23 mouse cellular contexts compared by ENCODE assay signal in genomic region chr9:50876287-50876686, GRCm38 (mm10). TPM values are rescaled to one million over a fixed set of nuclear protein-coding genes. Genes with fewer than 3 reads are reported as not detected.
DNase-seq lines count a peak whose midpoint lies in the region; ATAC-seq and TF ChIP-seq lines count a peak whose summit lies in the region.
"Had no signal": no experiment of that assay in that cellular context is flagged by ENCODE, and none has a peak within 500 bp of the region (broad histone marks: within the 10 kb centered on the region; RNA-seq: fewer than 3 reads in every experiment).

No protein-coding gene starts in this region.

- no peaks in the 10 kb centered on the region for H3K4me1 ChIP-seq in kidney, embryonic 15.5 days
- H3K4me1 ChIP-seq in stomach, embryonic 16.5 days (ENCODE audit: control insufficient read depth, insufficient read depth, low read length): 0 out of 2 replicates have a peak, but pooled peaks cover 4% of the 10 kb centered on the region
- H3K4me1 ChIP-seq in stomach, postnatal 0 days (replicated peaks; ENCODE audit: control insufficient read depth, insufficient read depth): no peaks in the 10 kb centered on the region
- no peaks in the 10 kb centered on the region for H3K4me1 ChIP-seq in lung, postnatal 0 days (ENCODE audit: insufficient read depth, low read depth, low read length)
- H3K4me1 ChIP-seq: forebrain, embryonic 13.5 days; hindbrain, embryonic 13.5 days; limb, embryonic 13.5 days; liver, embryonic 15.5 days; midbrain, embryonic 15.5 days; neural tube, embryonic 12.5 days; stomach, embryonic 15.5 days had no signal

- H3K9ac ChIP-seq in kidney, embryonic 15.5 days: no peak overlapping the region
- no peak overlapping the region for H3K9ac ChIP-seq in stomach, embryonic 16.5 days (ENCODE audit: low read length)
- H3K9ac ChIP-seq in stomach, postnatal 0 days (ENCODE audit: low read length): no peak overlapping the region
- H3K9ac ChIP-seq in lung, postnatal 0 days (replicated peaks; ENCODE audit: low read depth): no peak overlapping the region
- H3K9ac ChIP-seq: embryonic facial prominence, embryonic 13.5 days; forebrain, embryonic 13.5 days; hindbrain, embryonic 13.5 days; limb, embryonic 13.5 days; liver, embryonic 15.5 days; midbrain, embryonic 15.5 days; neural tube, embryonic 12.5 days; stomach, embryonic 15.5 days had no signal

- no peaks in the 10 kb centered on the region for H3K27me3 ChIP-seq in kidney, embryonic 15.5 days
- H3K27me3 ChIP-seq in stomach, embryonic 16.5 days (ENCODE audit: control insufficient read depth, insufficient read depth, low read length): no peaks in the 10 kb centered on the region
- H3K27me3 ChIP-seq in stomach, postnatal 0 days (ENCODE audit: control insufficient read depth, insufficient read depth, low read length): no peaks in the 10 kb centered on the region
- no peaks in the 10 kb centered on the region for H3K27me3 ChIP-seq in lung, postnatal 0 days (replicated peaks; ENCODE audit: insufficient read depth, low read length)
- H3K27me3 ChIP-seq: embryonic facial prominence, embryonic 13.5 days; forebrain, embryonic 13.5 days; hindbrain, embryonic 13.5 days; limb, embryonic 13.5 days; liver, embryonic 15.5 days; midbrain, embryonic 15.5 days; neural tube, embryonic 12.5 days; stomach, embryonic 15.5 days had no signal

- TF ChIP-seq CTCF in stomach, postnatal 0 days (IDR thresholded peaks at IDR 0.05; ENCODE audit: low read depth): no peak
- TF ChIP-seq CTCF in lung, postnatal 0 days (IDR thresholded peaks at IDR 0.05): no peak

- no peaks in the 10 kb centered on the region for H3K9me3 ChIP-seq in kidney, embryonic 15.5 days (replicated peaks)
- H3K9me3 ChIP-seq in stomach, embryonic 16.5 days (replicated peaks; ENCODE audit: control insufficient read depth, low read length): no peaks in the 10 kb centered on the region
- H3K9me3 ChIP-seq in stomach, postnatal 0 days (ENCODE audit: control insufficient read depth, low read length): no peaks in the 10 kb centered on the region
- H3K9me3 ChIP-seq in lung, postnatal 0 days (ENCODE audit: low read length): no peaks in the 10 kb centered on the region
- H3K9me3 ChIP-seq: embryonic facial prominence, embryonic 13.5 days; forebrain, embryonic 13.5 days; hindbrain, embryonic 13.5 days; limb, embryonic 13.5 days; liver, embryonic 15.5 days; midbrain, embryonic 15.5 days; neural tube, embryonic 12.5 days; stomach, embryonic 15.5 days had no signal

- H3K4me3 ChIP-seq in kidney, embryonic 15.5 days (replicated peaks): no peak overlapping the region
- H3K4me3 ChIP-seq in stomach, embryonic 16.5 days (replicated peaks; ENCODE audit: low read length): no peak overlapping the region
- H3K4me3 ChIP-seq in stomach, postnatal 0 days (ENCODE audit: low read depth, low read length): no peak overlapping the region
- H3K4me3 ChIP-seq in lung, postnatal 0 days (ENCODE audit: low read depth, low read length): no peak overlapping the region
- H3K4me3 ChIP-seq: embryonic facial prominence, embryonic 13.5 days; erythroblast, embryonic 14.5 days; forebrain, embryonic 13.5 days; gastrocnemius, adult 2 months; hindbrain, embryonic 13.5 days; limb, embryonic 13.5 days; liver, embryonic 15.5 days; midbrain, embryonic 15.5 days; neural tube, embryonic 12.5 days; stomach, embryonic 15.5 days had no signal

- peaks cover 87% of the 10 kb centered on the region for H3K36me3 ChIP-seq in kidney, embryonic 15.5 days
- peaks cover 42% of the 10 kb centered on the region for H3K36me3 ChIP-seq in stomach, embryonic 16.5 days (ENCODE audit: control insufficient read depth, insufficient read depth, low read length)
- H3K36me3 ChIP-seq in stomach, postnatal 0 days (ENCODE audit: control insufficient read depth, insufficient read depth, low read length): peaks cover 29% of the 10 kb centered on the region
- peaks cover 18% of the 10 kb centered on the region; the same call in 1 of the 2 replicates for H3K36me3 ChIP-seq in lung, postnatal 0 days (ENCODE audit: insufficient read depth, low read length)

- no peak overlapping the region for H3K4me2 ChIP-seq in kidney, embryonic 15.5 days
- H3K4me2 ChIP-seq in stomach, embryonic 16.5 days (ENCODE audit: low read depth, low read length): no peak overlapping the region
- H3K4me2 ChIP-seq in stomach, postnatal 0 days (replicated peaks; ENCODE audit: low read depth): no peak overlapping the region
- no peak overlapping the region for H3K4me2 ChIP-seq in lung, postnatal 0 days (replicated peaks; ENCODE audit: low read depth, low read length)
- H3K4me2 ChIP-seq: embryonic facial prominence, embryonic 13.5 days; forebrain, embryonic 13.5 days; hindbrain, embryonic 13.5 days; limb, embryonic 13.5 days; liver, embryonic 15.5 days; midbrain, embryonic 15.5 days; neural tube, embryonic 12.5 days; stomach, embryonic 15.5 days had no signal

- no peak for ATAC-seq in kidney, embryonic 15.5 days (replicated peaks; ENCODE audit: low FRiP score)
- no peak for ATAC-seq in stomach, embryonic 16.5 days (ENCODE audit: insufficient read depth, low FRiP score)
- no peak for ATAC-seq in stomach, postnatal 0 days (ENCODE audit: low FRiP score, low TSS enrichment)
- no peak for ATAC-seq in lung, postnatal 0 days
- ATAC-seq: forebrain, embryonic 13.5 days; midbrain, embryonic 15.5 days had no signal

- TF ChIP-seq EP300 in stomach, postnatal 0 days (optimal IDR thresholded peaks at IDR 0.05): no peak
- no peak for TF ChIP-seq EP300 in lung, postnatal 0 days (IDR thresholded peaks at IDR 0.05)

- no peak overlapping the region for H3K27ac ChIP-seq in kidney, embryonic 15.5 days
- 0 out of 2 replicates have a peak overlapping the region, but pooled peaks have one; percentile 10 for H3K27ac ChIP-seq in stomach, embryonic 16.5 days (ENCODE audit: low read length)
- H3K27ac ChIP-seq in stomach, postnatal 0 days (replicated peaks): no peak overlapping the region
- H3K27ac ChIP-seq in lung, postnatal 0 days (ENCODE audit: low read length): no peak overlapping the region
- H3K27ac ChIP-seq: embryonic facial prominence, embryonic 13.5 days; forebrain, embryonic 13.5 days; gastrocnemius, adult 2 months; hindbrain, embryonic 13.5 days; kidney, postnatal 0 days; limb, embryonic 13.5 days; liver, embryonic 15.5 days; macrophage; midbrain, embryonic 15.5 days; neural tube, embryonic 12.5 days; stomach, embryonic 15.5 days had no signal

- DNase-seq in kidney, adult 18-20 months: peak; percentile 79
- DNase-seq in stomach, postnatal 0 days (ENCODE audit: low spot score): no peak
- DNase-seq in kidney, postnatal 10 days: peak; percentile 61
- no peak for DNase-seq in cerebellum, postnatal 10 days
- DNase-seq in lung, postnatal 0 days (ENCODE audit: low spot score): no peak
- DNase-seq: cerebellum, adult 2 months; cerebellum, postnatal 36 days; embryo, embryonic 11 days; gastrocnemius, adult 2 months; thymus, adult 2 months had no signal

- WGBS in kidney, embryonic 15.5 days: 91% methylated on average over 3 of the region's 3 CpGs
- WGBS in stomach, embryonic 16.5 days: 95% methylated on average over 3 of the region's 3 CpGs
- 94% methylated on average over 3 of the region's 3 CpGs for WGBS in stomach, postnatal 0 days
- WGBS in lung, postnatal 0 days: 87% methylated on average over 3 of the region's 3 CpGs

RNA-seq across cellular contexts. Expression of gene Ppp2r1b, which starts 31.2 kb away (rescaled TPM):
- 74.8 and 75.6 TPM in 2 replicates for polyA plus RNA-seq in kidney, embryonic 15.5 days (2015; fragmentation: Nextera tagmentation; extraction: Ambion mirVana)
- 79.3 and 87.5 TPM in 2 replicates for polyA plus RNA-seq in stomach, embryonic 16.5 days (2015; fragmentation: Nextera tagmentation; extraction: Ambion mirVana)
- 32.6 and 33.2 TPM in 2 replicates for polyA plus RNA-seq in stomach, postnatal 0 days (2015; fragmentation: Nextera tagmentation; extraction: Ambion mirVana)
- polyA plus RNA-seq in lung, postnatal 0 days (2015; fragmentation: Nextera tagmentation; extraction: Ambion mirVana): 26.0 and 28.4 TPM in 2 replicates

Comparison
In these comparisons a context has a peak if more than half of its experiments do, and no peak if none do; other contexts are left out.
1. DNase-seq: peak in kidney, adult 18-20 months (single experiment) and kidney, postnatal 10 days (single experiment); none in stomach, postnatal 0 days (single experiment), cerebellum, postnatal 10 days (0 of 2) and lung, postnatal 0 days (single experiment).